Mouse (Mus musculus) forebrain, embryonic 12.5 days (tissue): ENCODE measurements around the gene Ifna16. TPM values are rescaled to one million over a fixed set of nuclear protein-coding genes. Genes with fewer than 3 reads are reported as not detected.

Source experiments
- ATAC-seq: fragments of 200-750 bp; cut with Nextera tagmentation; 2 replicates; pipeline ENCODE4 v1.8.0; 2017; ENCODE audit warnings: moderate TSS enrichment; ENCODE audit not compliant: low FRiP score
- H3K27ac ChIP-seq: fragments of 300-500 bp; sonication (generic); 2 replicates; pipeline ENCODE4 v1.5.1; 2016; ENCODE audit warnings: mild to moderate bottlenecking
- H3K27me3 ChIP-seq: fragments of 300-500 bp; sonication (generic); 2 replicates; pipeline ENCODE4 v1.6.1; 2016; ENCODE audit warnings: mild to moderate bottlenecking
- H3K36me3 ChIP-seq: fragments of 300-500 bp; sonication (generic); replicated peaks from 2 replicates; pipeline ENCODE4 v1.6.1; 2016; ENCODE audit warnings: mild to moderate bottlenecking
- H3K4me1 ChIP-seq: fragments of 300-500 bp; sonication (generic); 2 replicates; pipeline ENCODE4 v1.6.1; 2016
- H3K4me2 ChIP-seq: fragments of 300-500 bp; sonication (generic); 2 replicates; pipeline ENCODE4 v1.6.1; 2016; ENCODE audit warnings: mild to moderate bottlenecking, moderate library complexity
- H3K4me3 ChIP-seq: fragments of 300-500 bp; sonication (generic); replicated peaks from 2 replicates; pipeline ENCODE4 v1.5.1; 2016; ENCODE audit warnings: mild to moderate bottlenecking
- H3K9ac ChIP-seq: fragments of 300-500 bp; sonication (generic); 2 replicates; pipeline ENCODE4 v1.6.1; 2016; ENCODE audit warnings: mild to moderate bottlenecking
- H3K9me3 ChIP-seq: fragments of 300-500 bp; sonication (generic); 2 replicates; pipeline ENCODE4 v1.6.1; 2016
- WGBS: fragments of 180-500 bp; shearing (Covaris S2); methylation state at CpG from one replicate; pipeline ENCODE4 v1.1.7; 2016; 5-methylcytosine and 5-hydroxymethylcytosine counted together
- polyA plus RNA-seq: library from polyadenylated mRNA; unstranded; fragments of >200 nt; fragmentation: Nextera tagmentation; extraction: Ambion mirVana; gene quantifications from 2 replicates; pipeline ENCODE4 v1.2.1, GENCODE M21; 2016

Gene Ifna16
- polyA plus RNA-seq, 1 experiment from 2014 or later, result not detected

- ATAC-seq, result no peak
- Histone ChIP-seq H3K9me3 (no peaks in the 10 kb centered on the region), H3K9ac (no peak overlapping the region), H3K4me2 (peak overlapping the region; percentile 39), H3K36me3 (no peaks in the 10 kb centered on the region), H3K27ac (no peak overlapping the region), H3K27me3 (no peaks in the 10 kb centered on the region), H3K4me1 (no peaks in the 10 kb centered on the region), H3K4me3 (peak overlapping the region; percentile 25)
- 70% methylated on average over 8 of the region's 8 CpGs for WGBS
Observed at GRCm38 (mm10) chr4:88640704-88641076, 36.0 kb downstream of the Ifna16 start.

GRCm38 (mm10) chr4:88634311-88634710 lies 42.4 kb downstream of the Ifna16 start, which contains the start of gene C87499:
Gene C87499 (minus strand): TSS chr4:88634411.
- Histone ChIP-seq H3K27ac (no peak within 1 kb of the TSS), H3K9me3 (no peaks in the 10 kb centered on the region), H3K27me3 (no peaks in the 10 kb centered on the region), H3K4me1 (no peaks in the 10 kb centered on the region), H3K4me3 (no peak within 1 kb of the TSS), H3K4me2 (no peak within 1 kb of the TSS), H3K9ac (no peak within 1 kb of the TSS), H3K36me3 (no peaks in the 10 kb centered on the region)
- ATAC-seq, result no peak
- WGBS, result 92% methylated on average over 4 of the region's 4 CpGs

Other genes with a start within 250 kb of the Ifna16 start
- gene Hacd4, start 238.0 kb downstream of the Ifna16 start, polyA plus RNA-seq, result 2.2 and 2.7 TPM in 2 replicates
- gene Ifnb1, start 154.2 kb downstream of the Ifna16 start, polyA plus RNA-seq, result not detected in 2 replicates
- gene Ifna15, start 118.7 kb downstream of the Ifna16 start, polyA plus RNA-seq, result not detected in 2 replicates
- gene Ifna14, start 105.1 kb downstream of the Ifna16 start, polyA plus RNA-seq, result not detected in 2 replicates
- gene Ifna9, start 84.5 kb downstream of the Ifna16 start, polyA plus RNA-seq, result not detected in 2 replicates
- not detected in 2 replicates for gene Ifna12, start 73.5 kb downstream of the Ifna16 start, polyA plus RNA-seq
- gene C87499, start 42.5 kb downstream of the Ifna16 start, polyA plus RNA-seq, result not detected in 2 replicates
- not detected in 2 replicates for gene Ifna13, start 32.5 kb downstream of the Ifna16 start, polyA plus RNA-seq
- not detected in 2 replicates for gene Ifna2, start 7.0 kb upstream of the Ifna16 start, polyA plus RNA-seq
- gene Ifnab, start 14.4 kb upstream of the Ifna16 start, polyA plus RNA-seq, result not detected in 2 replicates
- gene Gm26566, start 44.9 kb upstream of the Ifna16 start, polyA plus RNA-seq, result 1.6 and 2.4 TPM in 2 replicates
- gene Klhl9, start 45.5 kb upstream of the Ifna16 start, polyA plus RNA-seq, result 142 and 149 TPM in 2 replicates
- gene Gm13271, start 77.9 kb upstream of the Ifna16 start, polyA plus RNA-seq, result not detected in 2 replicates
- 0.15 and 0.18 TPM in 2 replicates for gene Gm13283, start 83.2 kb upstream of the Ifna16 start, polyA plus RNA-seq
- gene Gm13290, start 96.9 kb upstream of the Ifna16 start, polyA plus RNA-seq, result 0.55 TPM in 1 of 2 replicates, not detected in the other
- not detected in 2 replicates for gene Gm13289, start 100.0 kb upstream of the Ifna16 start, polyA plus RNA-seq
- not detected in 2 replicates for gene Gm13272, start 102.9 kb upstream of the Ifna16 start, polyA plus RNA-seq
- not detected in 2 replicates for gene Ifnz, start 105.2 kb upstream of the Ifna16 start, polyA plus RNA-seq
- not detected in 2 replicates for gene Gm13276, start 108.8 kb upstream of the Ifna16 start, polyA plus RNA-seq
- gene Gm13277, start 111.7 kb upstream of the Ifna16 start, polyA plus RNA-seq, result not detected in 2 replicates
- gene Gm13278, start 114.6 kb upstream of the Ifna16 start, polyA plus RNA-seq, result not detected in 2 replicates
- not detected in 2 replicates for gene Gm13275, start 117.6 kb upstream of the Ifna16 start, polyA plus RNA-seq
- not detected in 2 replicates for gene Gm13279, start 120.5 kb upstream of the Ifna16 start, polyA plus RNA-seq
- 0.29 TPM in 1 of 2 replicates, not detected in the other for gene Gm13285, start 122.7 kb upstream of the Ifna16 start, polyA plus RNA-seq
- gene Gm13287, start 126.3 kb upstream of the Ifna16 start, polyA plus RNA-seq, result not detected in 2 replicates
- gene Gm13288, start 128.6 kb upstream of the Ifna16 start, polyA plus RNA-seq, result 0.15 TPM in 1 of 2 replicates, not detected in the other
- not detected in 2 replicates for gene Ifna7, start 139.3 kb upstream of the Ifna16 start, polyA plus RNA-seq
- gene Ifna11, start 143.0 kb upstream of the Ifna16 start, polyA plus RNA-seq, result not detected in 2 replicates
- gene Ifna6, start 150.5 kb upstream of the Ifna16 start, polyA plus RNA-seq, result not detected in 2 replicates
- not detected in 2 replicates for gene Ifna5, start 158.6 kb upstream of the Ifna16 start, polyA plus RNA-seq
- gene Ifna4, start 164.9 kb upstream of the Ifna16 start, polyA plus RNA-seq, result not detected in 2 replicates
- gene Ifna1, start 173.2 kb upstream of the Ifna16 start, polyA plus RNA-seq, result not detected in 2 replicates
- not detected in 2 replicates for gene Ifne, start 203.3 kb upstream of the Ifna16 start, polyA plus RNA-seq